7 mouse cellular contexts compared by ENCODE assay signal in genomic region chrX:94343638-94344037, GRCm38 (mm10). TPM values are rescaled to one million over a fixed set of nuclear protein-coding genes. Genes with fewer than 3 reads are reported as not detected.
"Had no signal": no experiment of that assay in that cellular context is flagged by ENCODE, and none has a peak within 500 bp of the region (broad histone marks: within the 10 kb centered on the region; RNA-seq: fewer than 3 reads in every experiment).

No protein-coding gene starts in this region.

RNA-seq across cellular contexts. Expression of gene Fam90a1b, which starts 22.9 kb away (rescaled TPM):
- total RNA-seq: neutrophil, adult 5-6 weeks had no signal
- polyA plus RNA-seq: neural tube, embryonic 13.5 days; neural tube, embryonic 14.5 days; small intestine, adult 2 months; spleen, adult 2 months; stomach, postnatal 0 days; urinary bladder, adult 2 months had no signal
